Mouse (Mus musculus) bone marrow macrophage, adult 2 months (primary cell): ENCODE results near the gene Plcb4. TPM values are rescaled to one million over a fixed set of nuclear protein-coding genes. Genes with fewer than 3 reads are reported as not detected.

Experiments used
- H3K27ac ChIP-seq: 2 replicates; pipeline ENCODE4 v1.5.1; 2012; ENCODE audit warnings: low read depth, low read length; ENCODE audit not compliant: insufficient read depth
- H3K4me1 ChIP-seq: 2 replicates; pipeline ENCODE4 v1.6.1; 2012; ENCODE audit warnings: low read length; ENCODE audit not compliant: control insufficient read depth, insufficient read depth
- H3K4me3 ChIP-seq: 2 replicates; pipeline ENCODE4 v1.5.1; 2012; ENCODE audit warnings: mild to moderate bottlenecking, low read length, moderate library complexity; ENCODE audit not compliant: insufficient read depth
- CTCF ChIP-seq: IDR thresholded peaks from 2 replicates; pipeline ENCODE4 v1.5.1; 2012; ENCODE audit warnings: low read depth, mild to moderate bottlenecking, low read length, moderate library complexity
- POLR2A ChIP-seq: IDR thresholded peaks from 2 replicates; pipeline ENCODE4 v1.6.1; 2012; ENCODE audit warnings: mild to moderate bottlenecking, low read depth, low read length, borderline replicate concordance
- polyA plus RNA-seq: library from polyadenylated mRNA; stranded (reverse); fragments of >200 nt; gene quantifications from 2 replicates; pipeline ENCODE4 v1.2.4, GENCODE M21; 2012; ENCODE audit not compliant: missing spikeins, insufficient read depth, insufficient read length

Plcb4 gene
- polyA plus RNA-seq, 1 experiment: 10.2 TPM

DNA sequence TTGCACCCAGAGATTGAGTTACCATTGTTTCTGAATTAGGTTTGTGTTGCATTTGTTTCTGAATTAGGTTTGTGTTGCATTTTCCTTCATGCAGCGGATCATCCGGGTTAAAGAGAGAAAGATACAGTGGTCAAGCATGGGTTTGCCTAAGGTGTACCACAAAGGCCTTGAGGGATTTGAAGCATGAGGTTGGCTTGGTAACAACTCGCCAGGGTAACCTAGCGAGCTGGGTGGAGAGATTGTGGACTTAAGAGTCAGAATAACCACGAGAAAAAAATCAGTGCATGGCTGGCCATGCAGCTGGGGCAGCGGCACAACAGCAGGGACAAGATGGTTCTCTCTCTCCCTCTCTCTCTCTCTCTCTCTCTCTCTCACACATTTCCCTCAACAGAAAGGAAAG lies 12.2 kb upstream of the Plcb4 start:
- H3K4me3 ChIP-seq: no peak overlapping the region
- H3K27ac ChIP-seq: no peak overlapping the region
- no peak for TF ChIP-seq CTCF

DNA sequence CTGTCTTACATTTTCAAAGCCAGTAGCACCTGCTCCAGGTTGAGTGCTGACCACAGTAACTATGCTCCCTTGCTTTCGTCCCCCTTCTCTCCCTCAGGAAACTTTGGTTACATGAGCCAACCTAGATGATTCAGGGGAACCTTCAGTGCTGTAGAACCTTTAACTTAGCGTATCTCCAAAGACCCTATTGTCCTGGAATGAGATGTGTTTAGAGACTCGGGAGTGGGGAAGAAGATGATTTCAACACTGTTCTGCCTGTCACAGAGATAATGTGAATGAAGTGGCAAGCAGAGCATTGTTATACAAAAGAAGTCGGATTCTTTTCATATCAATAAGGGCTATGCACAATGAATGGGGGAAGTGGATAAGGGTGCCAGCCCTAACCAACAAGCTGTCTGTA lies 10.8 kb upstream of the Plcb4 start:
- no peak overlapping the region for H3K4me3 ChIP-seq
- no peak overlapping the region for H3K27ac ChIP-seq
- TF ChIP-seq CTCF (no peak), POLR2A (no peak)
- H3K4me1 ChIP-seq: no peaks in the 10 kb centered on the region

More for the DNA sequence above, 12.2 kb upstream of the Plcb4 start:
- H3K4me1 ChIP-seq: no peaks in the 10 kb centered on the region

DNA sequence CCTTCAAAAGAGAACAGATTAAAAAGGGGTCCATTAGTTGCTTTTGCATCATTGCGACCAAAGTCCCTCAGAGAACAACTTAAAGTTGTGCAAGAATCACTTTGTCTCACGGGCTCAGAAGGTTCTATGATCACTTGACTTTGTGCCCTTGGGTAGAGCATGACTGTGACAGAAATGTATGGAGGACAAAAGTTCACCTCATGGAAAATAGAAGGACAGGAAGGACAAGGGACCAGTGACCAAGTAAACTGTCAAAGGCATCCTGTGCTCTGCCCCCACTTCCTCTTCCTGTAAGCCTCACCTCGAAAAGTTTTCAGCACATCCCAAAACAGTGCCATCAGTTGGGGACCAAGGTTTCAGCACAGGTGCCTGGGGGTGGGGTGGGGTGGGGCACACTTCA lies 7.9 kb upstream of the Plcb4 start:
- no peaks in the 10 kb centered on the region for H3K4me1 ChIP-seq
- no peak overlapping the region for H3K27ac ChIP-seq
- no peak for TF ChIP-seq POLR2A
- no peak for TF ChIP-seq CTCF
- H3K4me3 ChIP-seq: no peak overlapping the region

DNA sequence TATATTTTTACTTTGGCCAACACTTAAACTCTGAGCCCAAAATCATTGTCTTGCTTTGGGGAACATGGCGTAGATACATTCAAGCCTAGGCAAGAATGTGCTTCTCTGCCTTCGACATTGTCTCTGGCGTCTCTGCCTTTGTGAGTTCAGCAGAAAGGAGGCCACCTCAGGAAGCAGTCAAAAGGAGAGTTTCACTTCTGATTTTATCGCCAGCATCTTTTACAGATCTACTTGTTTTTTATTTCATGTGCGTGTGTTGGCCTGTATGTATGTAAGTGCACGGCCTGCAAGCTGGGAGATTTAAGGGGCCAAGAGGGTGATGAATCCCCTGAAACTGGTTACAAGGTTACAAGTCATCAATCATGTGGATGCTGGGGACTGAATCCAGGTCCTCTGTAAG lies 6.8 kb upstream of the Plcb4 start:
- H3K27ac ChIP-seq: no peak overlapping the region
- H3K4me1 ChIP-seq: no peaks in the 10 kb centered on the region
- no peak overlapping the region for H3K4me3 ChIP-seq
- TF ChIP-seq POLR2A (no peak), CTCF (no peak)

DNA sequence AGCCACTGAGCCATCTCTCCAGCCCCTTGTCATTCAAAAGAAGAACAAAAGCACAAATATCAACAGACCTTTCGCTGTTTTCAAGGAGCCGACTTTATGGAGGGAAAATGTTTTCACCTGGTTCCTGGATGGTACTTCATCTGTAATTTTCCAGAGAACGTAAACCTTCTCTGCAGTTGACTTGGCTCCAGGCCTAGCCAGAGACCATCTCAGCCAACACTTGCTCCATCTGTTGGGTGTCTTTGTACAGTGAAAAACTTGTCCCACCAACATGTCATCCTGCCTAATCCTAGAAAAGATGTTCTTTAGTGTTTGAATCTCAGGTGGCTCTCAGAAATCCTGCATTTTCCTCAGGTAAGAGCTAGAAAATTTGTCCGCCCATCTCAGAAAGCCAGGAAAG lies 6.4 kb upstream of the Plcb4 start:
- Histone ChIP-seq H3K4me3 (no peak overlapping the region), H3K27ac (no peak overlapping the region), H3K4me1 (no peaks in the 10 kb centered on the region)
- no peak for TF ChIP-seq POLR2A
- no peak for TF ChIP-seq CTCF

DNA sequence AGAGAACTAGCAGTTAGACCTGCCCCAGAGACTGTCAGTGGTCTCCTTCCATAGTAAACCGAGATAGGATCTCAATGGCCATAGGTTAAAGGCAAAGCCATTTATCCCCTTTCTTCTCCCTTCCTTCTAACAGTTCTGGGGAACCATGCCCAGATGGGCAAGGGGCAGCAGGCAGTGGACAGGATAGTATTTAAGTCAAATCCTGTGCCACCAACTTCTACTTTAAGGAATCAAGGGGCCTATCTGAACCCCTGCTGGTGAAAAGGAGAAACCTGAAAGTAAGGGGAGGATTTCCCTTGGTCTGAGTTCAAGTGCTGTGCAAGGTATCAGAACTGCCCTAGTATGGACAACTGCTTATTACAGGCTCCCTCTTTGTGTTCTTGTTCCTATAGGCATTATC lies 2.9 kb upstream of the Plcb4 start:
- no peak overlapping the region for H3K27ac ChIP-seq
- TF ChIP-seq POLR2A: no peak
- no peak for TF ChIP-seq CTCF
- no peak overlapping the region for H3K4me3 ChIP-seq
- peaks cover 4% of the 10 kb centered on the region for H3K4me1 ChIP-seq

DNA sequence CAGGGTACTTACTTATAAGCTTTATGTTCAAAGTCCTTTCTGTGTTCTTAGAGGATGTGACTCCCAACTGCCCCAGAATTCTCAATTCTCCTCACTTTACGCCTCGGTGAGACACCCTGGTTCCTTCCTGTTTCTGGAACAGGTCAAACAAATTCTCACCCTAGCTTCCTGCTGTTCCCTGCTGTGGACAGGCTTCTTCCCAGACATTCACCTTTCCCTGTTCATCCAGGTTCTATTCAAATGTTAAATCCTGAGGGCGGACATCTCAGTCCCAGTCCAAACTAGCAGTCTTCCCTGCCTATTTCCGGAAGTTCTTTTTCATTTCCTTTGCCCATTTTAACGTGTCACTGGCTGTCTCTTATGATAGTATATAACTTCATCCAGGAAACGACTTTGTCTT lies 2.2 kb upstream of the Plcb4 start:
- no peak for TF ChIP-seq POLR2A
- TF ChIP-seq CTCF: no peak
- Histone ChIP-seq H3K4me1 (peaks cover 4% of the 10 kb centered on the region), H3K27ac (no peak overlapping the region), H3K4me3 (no peak overlapping the region)

DNA sequence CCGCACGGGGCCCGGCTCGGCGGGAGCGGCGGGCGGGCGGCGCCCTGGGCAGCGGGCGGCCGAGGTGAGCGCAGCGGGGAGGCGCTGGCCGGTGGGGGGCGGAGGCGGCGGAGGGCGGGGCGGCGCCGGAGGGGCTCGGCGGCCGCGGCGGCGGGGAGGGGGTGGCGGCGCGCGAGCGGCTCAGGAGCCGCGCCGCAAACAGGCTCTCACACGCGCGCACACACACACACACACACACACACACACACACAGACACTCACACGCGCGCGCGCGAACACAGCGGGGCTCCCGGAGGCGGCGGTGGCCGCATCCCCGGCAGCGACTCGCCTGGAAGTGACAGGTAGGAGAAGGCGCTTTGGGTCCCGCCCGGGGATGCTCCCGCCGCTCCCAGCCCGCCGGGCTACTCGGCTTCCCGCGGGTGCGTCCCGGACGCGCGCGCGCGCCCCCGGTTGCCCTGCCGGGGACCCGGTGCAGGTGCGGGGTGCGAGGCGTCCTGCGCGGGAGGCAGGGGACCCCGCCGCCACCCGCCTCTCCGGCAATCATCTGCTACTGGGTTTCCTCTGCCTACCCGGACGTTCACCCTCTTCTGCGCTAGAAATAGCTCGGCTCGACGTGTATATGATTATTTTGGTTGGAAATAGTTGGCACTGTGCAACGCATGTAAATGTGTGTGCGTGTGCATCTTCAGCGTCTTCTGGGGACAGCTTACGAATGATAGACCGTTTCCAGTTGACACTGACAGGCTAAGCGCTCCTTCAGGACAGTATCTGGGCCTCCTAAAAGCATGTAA lies 775 bp downstream of the Plcb4 start:
- Histone ChIP-seq H3K27ac (no peak overlapping the region), H3K4me3 (peak overlapping the region; percentile 73), H3K4me1 (peaks cover 13% of the 10 kb centered on the region)
- TF ChIP-seq POLR2A (no peak), CTCF (no peak)

DNA sequence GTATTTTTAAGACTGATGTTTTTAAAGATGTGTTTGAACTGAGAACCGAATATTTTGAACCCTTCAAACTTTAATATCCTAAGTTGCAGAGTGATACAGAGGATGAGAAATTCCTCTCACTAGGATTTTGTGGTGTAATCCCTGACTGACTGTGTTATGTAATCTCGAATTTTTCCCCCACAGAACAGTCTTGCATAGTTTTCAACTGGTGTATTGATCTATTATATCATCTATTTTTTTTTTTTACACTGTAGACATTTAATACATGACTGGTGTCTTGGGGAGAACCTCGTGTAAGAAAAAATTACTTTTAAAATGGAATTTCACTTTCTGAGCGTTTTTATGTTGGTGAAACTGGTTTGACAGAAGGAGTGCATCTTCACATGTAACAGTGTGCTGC lies 2.0 kb downstream of the Plcb4 start:
- Histone ChIP-seq H3K4me3 (no peak overlapping the region), H3K4me1 (peaks cover 13% of the 10 kb centered on the region), H3K27ac (no peak overlapping the region)
- TF ChIP-seq CTCF: no peak
- TF ChIP-seq POLR2A: no peak

DNA sequence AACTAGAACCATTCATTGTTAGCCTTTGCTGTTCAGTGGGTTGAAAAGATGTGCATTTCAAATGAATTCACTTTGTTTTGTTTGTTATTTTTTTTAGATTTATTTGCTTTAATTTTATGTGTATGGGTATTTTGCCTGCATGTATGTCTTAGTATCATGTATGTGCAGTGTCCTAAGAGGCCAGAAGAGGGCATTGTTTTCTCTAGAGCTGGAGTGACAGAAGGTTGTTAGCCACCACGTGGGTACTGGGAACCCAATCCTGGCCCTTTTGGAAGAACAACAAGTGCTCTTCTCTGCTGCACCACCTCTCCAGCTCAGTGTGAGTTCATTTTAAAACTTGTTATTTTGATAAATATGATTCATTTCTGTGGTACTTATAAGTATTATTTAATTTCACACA lies 5.0 kb downstream of the Plcb4 start:
- no peak for TF ChIP-seq POLR2A
- no peak for TF ChIP-seq CTCF
- peaks cover 14% of the 10 kb centered on the region for H3K4me1 ChIP-seq
- no peak overlapping the region; the same call in 1 of the 2 replicates for H3K27ac ChIP-seq
- H3K4me3 ChIP-seq: no peak overlapping the region

DNA sequence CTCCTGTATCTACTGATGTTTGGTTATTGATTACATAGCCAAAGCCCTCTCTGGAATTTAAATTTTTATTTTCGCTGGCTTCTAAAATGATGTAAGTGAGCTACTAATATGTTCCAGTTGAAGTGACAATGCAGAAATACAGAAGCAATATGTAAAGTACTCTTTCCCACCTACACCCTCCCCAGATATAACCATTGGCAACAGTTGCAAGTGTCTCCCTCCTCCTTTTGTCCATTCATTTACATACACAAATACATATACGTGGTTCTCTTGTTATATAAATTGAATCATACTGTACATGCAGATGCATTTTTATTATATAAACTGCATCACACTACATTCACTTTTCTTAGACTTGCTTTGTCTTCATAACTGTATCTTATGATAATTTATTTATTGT lies 8.7 kb downstream of the Plcb4 start:
- Histone ChIP-seq H3K4me1 (peaks cover 13% of the 10 kb centered on the region), H3K27ac (no peak overlapping the region), H3K4me3 (no peak overlapping the region)
- no peak for TF ChIP-seq POLR2A
- no peak for TF ChIP-seq CTCF
